ENCODE assay signal across 10 mouse cellular contexts in the genomic region with DNA sequence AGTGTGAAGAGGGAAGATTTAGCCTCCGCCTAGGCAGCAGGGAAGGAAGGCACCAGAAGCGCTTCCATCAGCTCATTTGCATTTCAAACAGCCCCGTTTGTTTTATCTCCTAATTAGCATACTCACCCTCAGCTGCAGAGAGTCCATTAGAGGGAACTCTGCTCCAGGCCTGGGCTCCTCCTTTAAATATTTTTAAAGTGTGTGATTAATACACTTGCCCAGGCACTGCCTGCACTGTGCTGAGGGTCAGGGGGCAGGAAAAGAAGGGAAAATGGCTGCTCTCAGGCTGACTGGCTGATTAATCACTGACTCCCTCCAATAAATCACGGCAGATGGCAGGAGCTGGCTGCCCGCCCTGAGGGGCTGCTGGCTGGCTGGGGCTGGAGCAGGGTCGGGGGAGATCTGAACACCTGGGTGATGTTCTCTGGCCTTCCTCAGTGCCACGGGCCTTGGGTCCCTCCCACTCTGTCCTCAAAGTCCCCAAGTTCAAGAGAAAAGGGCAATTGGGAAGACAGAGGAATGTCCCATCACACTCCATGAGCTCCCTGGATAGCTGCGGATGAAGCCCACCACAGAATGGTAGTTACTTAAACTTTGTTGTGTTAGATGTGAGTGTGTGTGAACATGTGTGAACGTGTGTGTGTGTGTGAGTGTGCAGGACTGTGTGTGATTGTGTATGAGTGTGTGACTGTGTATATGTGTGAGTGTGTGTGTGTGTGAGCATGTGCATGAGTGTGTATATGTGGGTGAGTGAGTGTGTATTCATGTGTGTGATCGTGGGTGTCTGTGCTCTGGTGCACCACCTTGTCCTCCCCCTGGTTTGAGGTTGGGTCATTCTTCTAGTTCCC.
DNase-seq lines count a peak whose midpoint lies in the region; ATAC-seq and TF ChIP-seq lines count a peak whose summit lies in the region.
"Had no signal": no experiment of that assay in that cellular context is flagged by ENCODE, and none has a peak within 500 bp of the region (broad histone marks: within the 10 kb centered on the region; RNA-seq: fewer than 3 reads in every experiment).

No protein-coding gene starts in this region.

- WGBS in stomach, embryonic 14.5 days = 26% methylated on average over 10 of the region's 10 CpGs
- WGBS in stomach, postnatal 0 days = 34% methylated on average over 10 of the region's 10 CpGs
- WGBS in forebrain, embryonic 10.5 days = 38% methylated on average over 10 of the region's 10 CpGs
- 25% methylated on average over 10 of the region's 10 CpGs for WGBS in limb, embryonic 10.5 days
- 29% methylated on average over 10 of the region's 10 CpGs for WGBS in stomach, embryonic 16.5 days
- WGBS in liver, embryonic 12.5 days (ENCODE audit: insufficient replicate concordance) = 26% methylated on average over 10 of the region's 10 CpGs

- TF ChIP-seq CTCF in stomach, postnatal 0 days (IDR thresholded peaks at IDR 0.05; ENCODE audit: low read depth) = no peak

- H3K27ac ChIP-seq in stomach, embryonic 14.5 days (ENCODE audit: low read length) = no peak overlapping the region
- H3K27ac ChIP-seq in stomach, postnatal 0 days (replicated peaks) = no peak overlapping the region
- peak overlapping the region; percentile 83 for H3K27ac ChIP-seq in forebrain, embryonic 10.5 days
- H3K27ac ChIP-seq in limb, embryonic 10.5 days = peak overlapping the region; percentile 63
- no peak overlapping the region for H3K27ac ChIP-seq in stomach, embryonic 16.5 days (ENCODE audit: low read length)
- no peak overlapping the region for H3K27ac ChIP-seq in liver, embryonic 12.5 days

- DNase-seq in stomach, postnatal 0 days (ENCODE audit: low spot score) = no peak
- peak; percentile 38 for DNase-seq in forebrain, embryonic 10.5 days (ENCODE audit: extremely low spot score, low spot score)
- DNase-seq in limb, embryonic 10.5 days (ENCODE audit: low spot score) = peak; percentile 75
- DNase-seq in gastrocnemius, postnatal 25 days = no peak
- DNase-seq in frontal cortex, postnatal 25 days (ENCODE audit: low spot score in 2 of 2) = no peak
- DNase-seq: thymus, adult 18-20 months had no signal

- H3K27me3 ChIP-seq in stomach, embryonic 14.5 days (ENCODE audit: control insufficient read depth, insufficient read depth, low read length) = no peaks in the 10 kb centered on the region
- no peaks in the 10 kb centered on the region for H3K27me3 ChIP-seq in stomach, postnatal 0 days (ENCODE audit: control insufficient read depth, insufficient read depth, low read length)
- H3K27me3 ChIP-seq in forebrain, embryonic 10.5 days (ENCODE audit: poor library complexity, severe bottlenecking) = peaks cover 8% of the 10 kb centered on the region
- 0 out of 2 replicates have a peak, but pooled peaks cover 7% of the 10 kb centered on the region for H3K27me3 ChIP-seq in limb, embryonic 10.5 days (ENCODE audit: low read depth, poor library complexity, severe bottlenecking)
- H3K27me3 ChIP-seq in stomach, embryonic 16.5 days (ENCODE audit: control insufficient read depth, insufficient read depth, low read length) = no peaks in the 10 kb centered on the region
- H3K27me3 ChIP-seq in liver, embryonic 12.5 days (replicated peaks) = no peaks in the 10 kb centered on the region

- no peak overlapping the region for H3K4me2 ChIP-seq in stomach, embryonic 14.5 days (replicated peaks; ENCODE audit: low read depth, low read length)
- H3K4me2 ChIP-seq in stomach, postnatal 0 days (replicated peaks; ENCODE audit: low read depth) = no peak overlapping the region
- H3K4me2 ChIP-seq in stomach, embryonic 16.5 days (ENCODE audit: low read depth, low read length) = no peak overlapping the region
- no peak overlapping the region for H3K4me2 ChIP-seq in liver, embryonic 12.5 days
- H3K4me2 ChIP-seq: liver, embryonic 11.5 days had no signal

- H3K4me1 ChIP-seq in stomach, embryonic 14.5 days (ENCODE audit: control insufficient read depth, insufficient read depth, low read length) = peaks cover 7% of the 10 kb centered on the region; the same call in 1 of the 2 replicates
- no peaks in the 10 kb centered on the region for H3K4me1 ChIP-seq in stomach, postnatal 0 days (replicated peaks; ENCODE audit: control insufficient read depth, insufficient read depth)
- peaks cover 20% of the 10 kb centered on the region for H3K4me1 ChIP-seq in forebrain, embryonic 10.5 days
- peaks cover 18% of the 10 kb centered on the region for H3K4me1 ChIP-seq in limb, embryonic 10.5 days
- no peaks in the 10 kb centered on the region for H3K4me1 ChIP-seq in stomach, embryonic 16.5 days (ENCODE audit: control insufficient read depth, insufficient read depth, low read length)
- no peaks in the 10 kb centered on the region for H3K4me1 ChIP-seq in liver, embryonic 12.5 days

- no peaks in the 10 kb centered on the region for H3K36me3 ChIP-seq in stomach, embryonic 14.5 days (ENCODE audit: control insufficient read depth, insufficient read depth, low read length)
- no peaks in the 10 kb centered on the region for H3K36me3 ChIP-seq in stomach, postnatal 0 days (ENCODE audit: control insufficient read depth, insufficient read depth, low read length)
- no peaks in the 10 kb centered on the region for H3K36me3 ChIP-seq in forebrain, embryonic 10.5 days (replicated peaks)
- H3K36me3 ChIP-seq in limb, embryonic 10.5 days = no peaks in the 10 kb centered on the region
- H3K36me3 ChIP-seq in stomach, embryonic 16.5 days (ENCODE audit: control insufficient read depth, insufficient read depth, low read length) = no peaks in the 10 kb centered on the region
- no peaks in the 10 kb centered on the region for H3K36me3 ChIP-seq in liver, embryonic 12.5 days

- no peak overlapping the region for H3K9ac ChIP-seq in stomach, embryonic 14.5 days (replicated peaks; ENCODE audit: low read depth, low read length)
- no peak overlapping the region for H3K9ac ChIP-seq in stomach, postnatal 0 days (ENCODE audit: low read length)
- H3K9ac ChIP-seq in stomach, embryonic 16.5 days (ENCODE audit: low read length) = no peak overlapping the region
- no peak overlapping the region for H3K9ac ChIP-seq in liver, embryonic 12.5 days

- no peak for TF ChIP-seq EP300 in stomach, postnatal 0 days (optimal IDR thresholded peaks at IDR 0.05)

- no peaks in the 10 kb centered on the region for H3K9me3 ChIP-seq in stomach, embryonic 14.5 days (ENCODE audit: control insufficient read depth, low read depth, low read length)
- H3K9me3 ChIP-seq in stomach, postnatal 0 days (ENCODE audit: control insufficient read depth, low read length) = no peaks in the 10 kb centered on the region
- no peaks in the 10 kb centered on the region for H3K9me3 ChIP-seq in forebrain, embryonic 10.5 days
- no peaks in the 10 kb centered on the region for H3K9me3 ChIP-seq in limb, embryonic 10.5 days (replicated peaks)
- H3K9me3 ChIP-seq in stomach, embryonic 16.5 days (replicated peaks; ENCODE audit: control insufficient read depth, low read length) = no peaks in the 10 kb centered on the region
- H3K9me3 ChIP-seq in liver, embryonic 12.5 days (replicated peaks) = no peaks in the 10 kb centered on the region

- no peak overlapping the region for H3K4me3 ChIP-seq in stomach, embryonic 14.5 days (ENCODE audit: low read depth, low read length)
- H3K4me3 ChIP-seq in stomach, postnatal 0 days (ENCODE audit: low read depth, low read length) = no peak overlapping the region
- peak overlapping the region; percentile 16; the same call in 1 of the 2 replicates for H3K4me3 ChIP-seq in forebrain, embryonic 10.5 days
- peak overlapping the region; percentile 6; the same call in 1 of the 2 replicates for H3K4me3 ChIP-seq in limb, embryonic 10.5 days
- H3K4me3 ChIP-seq in stomach, embryonic 16.5 days (replicated peaks; ENCODE audit: low read length) = no peak overlapping the region
- no peak overlapping the region for H3K4me3 ChIP-seq in liver, embryonic 12.5 days

- peak; percentile 47; the same call in 1 of the 2 replicates for ATAC-seq in stomach, embryonic 14.5 days (ENCODE audit: insufficient number of reproducible peaks, insufficient read depth, low FRiP score, low read depth)
- no peak for ATAC-seq in stomach, postnatal 0 days (ENCODE audit: low FRiP score, low TSS enrichment)
- ATAC-seq in stomach, embryonic 16.5 days (ENCODE audit: insufficient read depth, low FRiP score) = peak; percentile 23; the same call in 1 of the 2 replicates
- ATAC-seq in liver, embryonic 12.5 days = no peak

Comparison
In these comparisons a context has a peak if more than half of its experiments do, and no peak if none do; other contexts are left out.
1. ATAC-seq: peak in stomach, embryonic 14.5 days (single experiment) and stomach, embryonic 16.5 days (single experiment); none in stomach, postnatal 0 days (single experiment) and liver, embryonic 12.5 days (single experiment).
2. H3K27ac ChIP-seq: peak in forebrain, embryonic 10.5 days (single experiment) and limb, embryonic 10.5 days (single experiment); none in stomach, embryonic 14.5 days (single experiment), stomach, postnatal 0 days (single experiment), stomach, embryonic 16.5 days (single experiment) and liver, embryonic 12.5 days (single experiment).
3. H3K4me3 ChIP-seq: peak in forebrain, embryonic 10.5 days (single experiment) and limb, embryonic 10.5 days (single experiment); none in stomach, embryonic 14.5 days (single experiment), stomach, postnatal 0 days (single experiment), stomach, embryonic 16.5 days (single experiment) and liver, embryonic 12.5 days (single experiment).
4. DNase-seq: peak in forebrain, embryonic 10.5 days (single experiment) and limb, embryonic 10.5 days (single experiment); none in stomach, postnatal 0 days (single experiment), gastrocnemius, postnatal 25 days (single experiment) and frontal cortex, postnatal 25 days (0 of 2).